Mouse (Mus musculus) kidney, adult 8-10 months (tissue): ENCODE data around the gene Polr2g.

ENCODE experiments used
- DNase-seq, 2 experiments: peaks; one replicate each; pipeline ENCODE4 v3.0.0; 2022

Polr2g gene

GRCm38 (mm10) chr19:8817001-8817400 lies 18.6 kb upstream of the Polr2g start:
- DNase-seq = no peak

DNA sequence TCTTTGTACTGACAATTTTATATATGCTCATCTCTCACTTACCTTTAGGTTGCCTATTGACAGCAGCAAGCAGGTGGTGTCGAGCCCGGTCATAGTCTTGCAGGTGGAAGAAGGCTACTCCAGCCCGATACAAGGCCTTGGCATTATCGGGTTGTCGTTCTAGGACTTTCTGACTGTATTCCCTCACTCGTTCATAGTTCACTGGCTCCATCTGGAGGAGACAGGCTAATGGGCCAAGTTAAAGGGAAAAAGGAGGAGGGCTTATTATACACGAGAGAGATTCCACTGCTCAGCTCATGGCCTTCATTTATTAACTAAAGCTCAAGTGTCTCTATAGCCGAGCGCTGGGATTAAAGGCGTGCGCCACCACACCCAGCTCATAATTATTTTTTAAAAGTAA lies 17.4 kb upstream of the Polr2g start:
- DNase-seq = peak in 1 of 2 experiments; percentile 60

DNA sequence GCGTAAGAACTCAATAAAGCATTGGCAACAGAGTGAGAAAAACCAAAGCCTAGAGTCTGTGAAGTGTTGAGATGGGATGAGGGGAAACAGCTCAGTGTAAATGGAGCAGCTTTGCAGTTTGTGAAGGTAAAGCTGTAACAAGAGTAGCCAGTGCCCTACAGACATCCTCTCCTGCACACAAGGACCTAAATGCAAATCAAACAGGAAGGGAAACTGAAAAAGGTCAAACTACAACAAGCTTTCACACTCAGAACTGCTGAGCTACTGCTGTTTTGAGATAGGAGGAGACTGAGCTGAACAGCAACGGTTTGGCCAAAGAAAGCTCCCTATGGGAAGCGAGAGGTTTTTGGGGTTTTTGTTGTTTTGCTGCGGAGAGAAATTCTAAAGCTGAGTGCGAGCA lies 8.4 kb upstream of the Polr2g start:
- no peak for DNase-seq

DNA sequence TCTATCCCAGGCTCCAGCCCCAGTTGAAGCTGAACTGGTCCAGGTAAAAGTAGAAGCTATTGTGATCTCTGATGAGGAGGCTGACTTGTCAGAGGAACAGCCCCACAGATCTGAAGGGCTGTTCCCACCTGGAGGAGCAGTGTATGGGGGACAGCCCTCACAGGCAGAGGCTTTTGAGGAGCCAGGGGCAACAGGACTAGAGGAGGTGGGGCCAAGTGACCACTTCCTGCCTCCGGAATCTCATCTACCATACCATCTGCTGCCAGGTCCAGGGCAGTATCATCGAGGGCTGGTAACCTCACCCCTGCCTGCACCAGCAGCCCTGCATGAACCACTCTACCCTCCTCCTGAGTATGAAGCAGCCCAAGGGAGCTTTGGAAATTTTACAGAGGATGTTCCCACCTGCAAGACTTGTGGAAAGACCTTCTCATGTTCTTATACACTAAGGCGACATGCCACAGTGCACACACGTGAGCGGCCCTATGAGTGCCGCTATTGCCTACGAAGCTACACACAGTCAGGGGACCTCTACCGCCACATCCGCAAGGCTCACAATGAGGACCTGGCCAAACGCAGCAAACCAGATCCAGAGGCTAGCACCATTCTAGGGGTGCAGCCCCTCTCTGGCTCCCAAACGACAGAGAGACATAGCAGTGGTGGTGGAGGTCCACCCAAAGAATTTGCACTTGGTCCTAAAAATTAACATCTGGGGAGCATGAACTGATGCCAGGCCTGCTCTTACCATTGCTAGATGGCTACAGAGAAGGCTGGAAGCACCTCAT lies 5.7 kb upstream of the Polr2g start:
- no peak for DNase-seq

DNA sequence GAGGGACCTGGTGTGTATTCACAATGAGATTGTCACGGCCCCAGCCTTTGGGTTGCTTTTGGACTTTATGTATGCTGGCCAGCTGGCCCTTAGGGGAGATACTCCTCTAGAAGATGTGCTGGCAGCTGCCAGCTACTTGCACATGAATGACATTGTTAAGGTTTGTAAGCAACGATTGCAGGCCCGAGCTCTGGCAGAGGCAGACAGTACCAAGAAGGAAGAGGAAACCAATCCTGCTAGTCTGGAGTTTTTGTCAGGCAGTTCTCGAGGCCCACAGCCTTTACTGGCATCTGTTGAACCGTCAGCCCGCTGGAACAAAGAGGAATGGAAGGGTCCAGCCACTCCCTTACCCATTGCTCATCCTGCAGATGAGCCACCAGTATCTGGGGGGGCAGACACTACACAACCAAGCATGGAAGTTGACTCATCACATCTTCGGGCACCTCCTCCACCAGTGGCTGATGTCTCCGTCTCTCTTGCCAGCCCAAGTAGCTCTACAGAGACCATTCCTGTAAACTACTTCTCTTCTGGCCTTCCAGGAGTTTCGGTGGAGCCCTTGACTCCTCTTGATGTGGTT lies 4.9 kb upstream of the Polr2g start:
- no peak for DNase-seq

DNA sequence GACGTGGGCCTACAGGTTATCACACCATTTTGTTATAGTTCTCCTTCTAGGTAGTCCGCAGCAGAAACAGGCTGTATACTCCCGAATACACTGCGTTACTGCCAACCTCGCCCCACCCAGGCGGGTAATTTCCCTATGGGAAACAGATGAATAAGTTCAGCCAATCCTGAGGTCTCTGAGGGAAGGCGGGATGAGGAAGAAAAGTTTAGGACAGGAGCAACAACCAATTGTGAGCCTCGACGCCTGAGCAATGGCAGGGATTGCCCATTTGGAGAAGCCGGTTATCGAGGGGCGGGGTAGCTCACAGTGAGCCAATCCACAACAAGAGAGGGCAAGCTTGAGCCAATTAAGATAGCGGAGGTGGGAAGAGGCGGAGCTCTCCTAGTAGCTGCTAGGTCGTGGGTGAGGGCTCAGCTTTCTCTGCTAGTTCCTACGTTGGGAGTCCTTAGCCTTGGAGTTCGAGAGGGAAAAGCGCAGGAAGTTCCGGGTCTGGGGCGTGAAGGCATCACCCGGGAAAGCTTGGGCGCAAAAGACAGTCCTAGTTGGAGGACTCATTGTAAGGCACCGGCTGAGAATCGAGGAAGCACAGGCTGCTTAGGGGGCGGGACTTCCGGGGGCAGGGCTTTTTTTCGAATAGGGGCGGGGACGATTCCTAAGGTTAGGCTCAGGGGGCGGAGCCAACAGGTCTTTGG lies 3.9 kb upstream of the Polr2g start, which contains the start of gene Zbtb3:
TSS of gene Zbtb3 (plus strand) at position 426 of the 692 bp plus-strand sequence.
- peak; percentile 96 to 98 for DNase-seq

DNA sequence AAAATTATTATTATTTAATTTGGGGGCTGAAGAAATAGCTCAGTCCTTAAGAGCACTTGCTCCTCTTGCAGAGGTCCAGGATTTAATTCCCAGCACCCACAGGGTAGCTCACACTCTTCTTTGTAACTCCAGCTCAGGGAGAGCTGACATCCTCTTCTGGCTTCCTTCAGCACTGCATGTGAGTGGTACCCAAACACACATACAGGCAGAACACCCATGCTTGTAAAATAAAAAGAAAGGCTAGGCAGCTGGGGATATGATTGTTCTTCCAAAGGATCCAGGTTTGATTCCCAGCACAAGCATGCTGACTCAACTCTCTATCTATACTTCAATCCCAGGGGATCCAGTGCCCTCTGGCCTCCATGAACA lies 554 bp upstream of the Polr2g start:
- DNase-seq = no peak

DNA sequence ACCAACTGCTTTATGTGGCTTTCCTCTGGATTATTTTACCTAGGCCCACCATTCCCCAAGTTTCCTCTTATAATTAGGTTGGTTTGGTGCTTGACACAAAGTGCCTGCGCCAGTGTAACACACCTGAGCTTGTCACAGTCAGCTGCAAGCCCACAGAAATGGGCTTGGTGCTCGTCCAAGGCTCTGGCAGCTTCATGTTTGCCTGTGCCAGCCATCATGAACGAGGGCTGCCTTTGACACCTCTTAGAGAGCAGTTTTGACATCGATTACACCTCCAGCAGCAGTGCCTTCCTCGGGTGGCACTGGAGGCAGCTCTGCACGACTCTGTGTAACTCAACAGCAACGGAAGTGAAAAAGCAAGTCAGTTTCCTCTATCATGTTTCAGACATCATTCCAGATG lies 8.2 kb downstream of the Polr2g start:
- DNase-seq = no peak

- no peak for DNase-seq
These were observed 9.2 kb downstream of the Polr2g start for GRCm38 (mm10) chr19:8789171-8789570.

DNA sequence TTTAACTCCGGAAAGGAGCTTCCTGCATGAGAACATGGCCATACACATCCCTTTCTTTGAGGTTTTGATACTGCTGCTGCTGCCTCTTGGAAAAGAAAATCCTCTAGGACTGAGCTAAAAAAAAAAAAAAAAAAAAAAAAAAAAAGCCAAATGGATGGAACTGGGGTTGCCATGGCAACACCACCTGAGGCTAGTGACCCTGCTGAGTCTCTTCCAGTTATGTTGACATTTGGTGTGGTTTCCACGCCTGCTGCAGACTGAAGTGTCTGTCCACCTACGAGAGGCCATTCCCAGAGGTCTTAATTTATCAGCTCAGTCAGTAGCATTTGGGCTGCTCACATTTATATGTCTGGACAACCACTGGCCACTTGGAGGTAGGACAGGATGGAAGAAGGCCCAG lies 9.9 kb downstream of the Polr2g start:
- no peak for DNase-seq

DNA sequence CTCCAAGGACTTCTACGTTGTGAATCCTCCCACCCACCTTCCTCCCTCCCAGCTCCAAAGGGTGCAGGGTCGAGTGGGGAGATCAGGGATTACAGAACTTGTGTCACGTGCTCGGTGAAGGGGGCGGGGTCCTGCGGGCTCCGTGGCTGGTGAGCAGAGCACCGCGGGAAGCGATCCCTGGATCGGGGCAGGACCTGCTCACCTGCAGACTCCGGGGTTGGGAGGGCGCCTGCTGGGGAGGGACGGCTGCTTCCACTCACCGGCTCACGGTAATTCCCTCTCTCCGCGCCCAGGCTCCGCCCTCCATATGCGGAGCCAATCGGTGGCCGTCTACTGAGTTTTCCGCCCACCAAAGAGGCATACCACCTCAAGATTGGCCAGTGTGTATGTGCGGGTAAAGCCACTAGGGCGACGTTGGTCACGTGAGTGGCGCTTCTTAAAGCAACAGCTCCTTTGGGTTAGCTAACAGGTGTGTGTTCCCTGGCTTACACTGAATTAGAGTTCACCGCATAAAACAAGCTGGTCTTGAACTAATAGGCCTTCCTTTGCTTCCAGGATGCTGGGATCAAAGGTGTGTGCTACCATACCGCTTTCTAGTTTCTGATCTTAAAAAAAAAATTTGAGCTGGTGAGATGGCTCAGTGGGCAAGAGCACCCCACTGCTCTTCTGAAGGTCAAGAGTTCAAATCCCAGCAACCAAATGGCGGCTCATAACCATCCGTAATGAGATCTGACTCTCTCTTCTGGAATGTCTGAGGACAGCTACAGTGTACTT lies 12.2 kb downstream of the Polr2g start, which contains the start of gene Taf6l:
TSS of gene Taf6l (minus strand) at position 410 of the 774 bp plus-strand sequence.
- DNase-seq = peak; percentile 97 to 98

GRCm38 (mm10) chr19:8774951-8775421 lies 23.4 kb downstream of the Polr2g start:
- peak; percentile 26 to 27 for DNase-seq

GRCm38 (mm10) chr19:8774086-8774835 lies 24.1 kb downstream of the Polr2g start, which contains the start of gene Tmem179b:
TSS of gene Tmem179b (minus strand) at chr19:8774467.
- peak; percentile 92 to 96 for DNase-seq

- no peak for DNase-seq
These were observed 25.0 kb downstream of the Polr2g start for GRCm38 (mm10) chr19:8773409-8773808.

- DNase-seq = no peak
These were observed 25.4 kb downstream of the Polr2g start for GRCm38 (mm10) chr19:8772996-8773395.

- DNase-seq = peak; percentile 71 to 80
These were observed 27.7 kb downstream of the Polr2g start, which contains the start of gene Tmem223 for GRCm38 (mm10) chr19:8770567-8771270. TSS of gene Tmem223 (plus strand) at chr19:8770996.

DNA sequence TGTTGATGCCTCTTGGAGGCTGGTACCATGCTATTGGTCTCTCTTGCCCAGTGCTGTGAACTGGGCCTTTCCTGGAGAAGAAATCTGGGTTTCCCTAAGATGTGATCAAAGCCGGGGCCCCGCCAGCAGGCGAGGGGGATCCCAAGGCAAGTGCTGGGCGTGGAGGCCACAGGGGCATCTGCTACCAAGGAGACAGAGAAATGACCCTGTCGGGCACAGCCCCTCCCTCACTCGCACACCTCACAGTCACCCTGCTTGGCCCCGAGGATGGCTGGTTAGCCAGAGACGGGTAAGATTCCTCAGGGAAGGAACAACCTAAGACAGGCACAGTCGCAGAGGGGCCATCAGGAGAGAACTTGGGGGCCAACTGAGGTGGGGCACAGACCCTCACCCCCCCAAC lies 32.8 kb downstream of the Polr2g start:
- no peak for DNase-seq

DNA sequence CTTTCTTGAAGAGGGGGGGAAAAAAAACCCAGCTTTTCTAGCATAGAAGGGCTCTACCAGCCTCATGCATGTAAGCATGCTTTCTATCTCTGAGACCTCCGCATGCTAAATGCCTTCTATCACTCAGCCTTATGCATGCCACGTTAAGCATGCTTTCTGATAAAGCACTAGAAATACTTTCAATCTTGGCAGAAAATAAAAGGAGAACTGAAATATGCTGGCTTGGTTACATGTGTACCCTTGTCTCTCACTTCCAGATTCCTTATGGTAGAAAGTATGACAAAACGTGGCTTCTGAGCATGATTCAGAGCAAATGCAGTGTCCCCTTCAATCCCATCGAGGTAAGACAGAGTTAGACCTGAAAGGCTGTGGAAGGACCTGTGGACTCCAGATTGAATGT lies 35.1 kb downstream of the Polr2g start:
- no peak for DNase-seq

GRCm38 (mm10) chr19:8760757-8761156 lies 37.6 kb downstream of the Polr2g start:
- DNase-seq = no peak

GRCm38 (mm10) chr19:8758899-8759298 lies 39.5 kb downstream of the Polr2g start:
- DNase-seq = no peak

- no peak for DNase-seq
These were observed 40.8 kb downstream of the Polr2g start for GRCm38 (mm10) chr19:8757471-8757998.
